23 mouse cellular contexts compared by ENCODE assay signal in the genomic region with DNA sequence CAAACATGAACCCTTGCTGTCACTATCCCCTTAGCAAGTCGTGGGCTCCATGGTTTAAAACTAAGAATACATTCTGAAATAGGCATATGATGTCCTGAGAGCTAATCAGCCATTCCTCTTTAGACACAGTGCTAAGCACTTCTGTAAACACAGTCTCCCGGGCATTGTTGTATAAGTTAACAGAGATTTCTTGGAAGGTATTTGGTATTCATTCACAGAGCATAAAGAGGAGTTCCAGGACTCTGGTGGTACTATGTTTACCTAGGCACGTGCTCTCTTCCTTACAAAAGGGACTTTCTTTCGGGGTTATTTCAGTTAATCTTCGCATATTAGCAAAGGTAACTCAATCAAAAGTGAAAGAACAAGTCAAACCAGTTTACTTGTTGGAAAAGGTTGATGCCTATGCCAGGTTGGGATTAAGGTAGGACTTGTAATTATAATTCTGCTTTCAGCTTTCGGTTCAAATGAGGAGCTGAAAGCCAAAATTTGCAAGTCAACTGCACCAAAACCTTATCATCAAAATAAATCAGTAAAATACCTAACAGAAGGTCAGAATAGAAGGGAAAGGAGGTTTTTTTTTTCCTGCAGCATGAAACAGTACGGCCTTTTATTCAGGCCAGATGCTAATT. TPM values are rescaled to one million over a fixed set of nuclear protein-coding genes. Genes with fewer than 3 reads are reported as not detected.
A peak's percentile ranks its signal among the peaks of the same experiment; 100 is the strongest.
DNase-seq lines count a peak whose midpoint lies in the region; ATAC-seq lines count a peak whose summit lies in the region.
"Had no signal": no experiment of that assay in that cellular context is flagged by ENCODE, and none has a peak within 500 bp of the region (broad histone marks: within the 10 kb centered on the region; RNA-seq: fewer than 3 reads in every experiment).

No protein-coding gene starts in this region.

- H3K4me2 ChIP-seq in midbrain, embryonic 11.5 days = no peak overlapping the region
- no peak overlapping the region for H3K4me2 ChIP-seq in embryonic facial prominence, embryonic 14.5 days (ENCODE audit: low read depth, low read length)
- no peak overlapping the region for H3K4me2 ChIP-seq in stomach, embryonic 16.5 days (ENCODE audit: low read depth, low read length)
- H3K4me2 ChIP-seq: embryonic facial prominence, embryonic 15.5 days; forebrain, embryonic 15.5 days; hindbrain, embryonic 15.5 days; liver, embryonic 13.5 days; neural tube, embryonic 15.5 days had no signal

- H3K27me3 ChIP-seq in midbrain, embryonic 11.5 days (ENCODE audit: control insufficient read depth, insufficient read depth, low read length) = no peaks in the 10 kb centered on the region; the same call in 1 of the 2 replicates
- peaks cover 24% of the 10 kb centered on the region; the same call in 1 of the 2 replicates for H3K27me3 ChIP-seq in midbrain, embryonic 10.5 days (ENCODE audit: low read depth, poor library complexity, severe bottlenecking)
- H3K27me3 ChIP-seq in embryonic facial prominence, embryonic 14.5 days (replicated peaks; ENCODE audit: control insufficient read depth, insufficient read depth, low read length) = no peaks in the 10 kb centered on the region
- no peaks in the 10 kb centered on the region for H3K27me3 ChIP-seq in stomach, embryonic 16.5 days (ENCODE audit: control insufficient read depth, insufficient read depth, low read length)
- H3K27me3 ChIP-seq: embryonic facial prominence, embryonic 15.5 days; forebrain, embryonic 15.5 days; hindbrain, embryonic 15.5 days; liver, embryonic 13.5 days; neural tube, embryonic 15.5 days had no signal

- no peak overlapping the region for H3K4me3 ChIP-seq in midbrain, embryonic 11.5 days (ENCODE audit: low read depth, low read length)
- H3K4me3 ChIP-seq in midbrain, embryonic 10.5 days = no peak overlapping the region
- no peak overlapping the region for H3K4me3 ChIP-seq in embryonic facial prominence, embryonic 14.5 days (ENCODE audit: low read depth, low read length)
- no peak overlapping the region for H3K4me3 ChIP-seq in stomach, embryonic 16.5 days (replicated peaks; ENCODE audit: low read length)
- H3K4me3 ChIP-seq: embryonic facial prominence, embryonic 15.5 days; forebrain, embryonic 15.5 days; heart, embryonic 10.5 days; hindbrain, embryonic 15.5 days; liver, embryonic 13.5 days; neural tube, embryonic 15.5 days had no signal

- H3K9ac ChIP-seq in midbrain, embryonic 11.5 days (ENCODE audit: low read length) = no peak overlapping the region
- no peak overlapping the region for H3K9ac ChIP-seq in embryonic facial prominence, embryonic 14.5 days (ENCODE audit: low read depth, low read length)
- no peak overlapping the region for H3K9ac ChIP-seq in stomach, embryonic 16.5 days (ENCODE audit: low read length)
- H3K9ac ChIP-seq: embryonic facial prominence, embryonic 15.5 days; forebrain, embryonic 15.5 days; hindbrain, embryonic 15.5 days; liver, embryonic 13.5 days; neural tube, embryonic 15.5 days had no signal

- peak; percentile 11 for DNase-seq in kidney, adult 9 months
- DNase-seq in kidney, adult 11 months = no peak
- peak; percentile 79 for DNase-seq in midbrain, embryonic 11.5 days (ENCODE audit: low spot score, missing footprints)
- DNase-seq in midbrain, embryonic 10.5 days (ENCODE audit: low spot score) = no peak
- DNase-seq in embryonic facial prominence, embryonic 14.5 days (ENCODE audit: low spot score) = peak; percentile 72
- DNase-seq in thymus, postnatal 4 days = no peak
- DNase-seq in retina, postnatal 1 day = no peak
- DNase-seq: adrenal gland, postnatal 36 days; cerebellum, adult 9-11 months; kidney, postnatal 25 days; liver, embryonic 13.5 days; lung, postnatal 10 days; spleen, adult 18-20 months; thymus, adult 18-20 months; thymus, postnatal 36 days had no signal

- H3K36me3 ChIP-seq in midbrain, embryonic 11.5 days (ENCODE audit: control insufficient read depth, insufficient read depth, low read length) = no peaks in the 10 kb centered on the region
- no peaks in the 10 kb centered on the region for H3K36me3 ChIP-seq in midbrain, embryonic 10.5 days
- no peaks in the 10 kb centered on the region for H3K36me3 ChIP-seq in embryonic facial prominence, embryonic 14.5 days (ENCODE audit: control insufficient read depth, insufficient read depth, low read length)
- H3K36me3 ChIP-seq in stomach, embryonic 16.5 days (ENCODE audit: control insufficient read depth, insufficient read depth, low read length) = no peaks in the 10 kb centered on the region
- H3K36me3 ChIP-seq: embryonic facial prominence, embryonic 15.5 days; forebrain, embryonic 15.5 days; G1E; heart, embryonic 10.5 days; hindbrain, embryonic 15.5 days; liver, embryonic 13.5 days; neural tube, embryonic 15.5 days had no signal

- 38% methylated on average over 7 of the region's 7 CpGs for WGBS in midbrain, embryonic 11.5 days
- 40% methylated on average over 7 of the region's 7 CpGs for WGBS in midbrain, embryonic 10.5 days
- WGBS in embryonic facial prominence, embryonic 14.5 days = 33% methylated on average over 7 of the region's 7 CpGs
- 35% methylated on average over 7 of the region's 7 CpGs for WGBS in stomach, embryonic 16.5 days

- no peak overlapping the region for H3K27ac ChIP-seq in midbrain, embryonic 11.5 days (ENCODE audit: low read depth, low read length)
- H3K27ac ChIP-seq in midbrain, embryonic 10.5 days (replicated peaks) = no peak overlapping the region
- no peak overlapping the region for H3K27ac ChIP-seq in embryonic facial prominence, embryonic 14.5 days (replicated peaks; ENCODE audit: low read depth, low read length)
- H3K27ac ChIP-seq in stomach, embryonic 16.5 days (ENCODE audit: low read length) = no peak overlapping the region
- H3K27ac ChIP-seq: embryonic facial prominence, embryonic 15.5 days; forebrain, embryonic 15.5 days; heart, embryonic 10.5 days; hindbrain, embryonic 15.5 days; liver, embryonic 13.5 days; neural tube, embryonic 15.5 days had no signal

- H3K9me3 ChIP-seq in midbrain, embryonic 11.5 days (ENCODE audit: control insufficient read depth, low read length) = no peaks in the 10 kb centered on the region
- H3K9me3 ChIP-seq in midbrain, embryonic 10.5 days (replicated peaks) = no peaks in the 10 kb centered on the region
- no peaks in the 10 kb centered on the region for H3K9me3 ChIP-seq in embryonic facial prominence, embryonic 14.5 days (ENCODE audit: control insufficient read depth, low read length)
- H3K9me3 ChIP-seq in stomach, embryonic 16.5 days (replicated peaks; ENCODE audit: control insufficient read depth, low read length) = no peaks in the 10 kb centered on the region
- H3K9me3 ChIP-seq: embryonic facial prominence, embryonic 15.5 days; forebrain, embryonic 15.5 days; G1E; heart, embryonic 10.5 days; hindbrain, embryonic 15.5 days; liver, embryonic 13.5 days; neural tube, embryonic 15.5 days had no signal

- ATAC-seq in midbrain, embryonic 11.5 days (ENCODE audit: low FRiP score) = peak; percentile 77
- ATAC-seq in embryonic facial prominence, embryonic 14.5 days (ENCODE audit: low read depth) = peak; percentile 83; the same call in 1 of the 2 replicates
- ATAC-seq in stomach, embryonic 16.5 days (ENCODE audit: insufficient read depth, low FRiP score) = peak; percentile 62
- ATAC-seq: forebrain, embryonic 15.5 days; Patski had no signal

- peaks cover 2% of the 10 kb centered on the region; the same call in 1 of the 2 replicates for H3K4me1 ChIP-seq in midbrain, embryonic 11.5 days (ENCODE audit: control insufficient read depth, insufficient read depth, low read length)
- peaks cover 9% of the 10 kb centered on the region for H3K4me1 ChIP-seq in midbrain, embryonic 10.5 days
- no peaks in the 10 kb centered on the region for H3K4me1 ChIP-seq in embryonic facial prominence, embryonic 14.5 days (ENCODE audit: control insufficient read depth, insufficient read depth, low read length)
- 0 out of 2 replicates have a peak, but pooled peaks cover 2% of the 10 kb centered on the region for H3K4me1 ChIP-seq in stomach, embryonic 16.5 days (ENCODE audit: control insufficient read depth, insufficient read depth, low read length)
- H3K4me1 ChIP-seq: embryonic facial prominence, embryonic 15.5 days; forebrain, embryonic 15.5 days; hindbrain, embryonic 15.5 days; liver, embryonic 13.5 days; neural tube, embryonic 15.5 days had no signal

RNA-seq across cellular contexts. Expression of gene Ism1, which starts 36.1 kb away (rescaled TPM):
- polyA plus RNA-seq in midbrain, embryonic 11.5 days (2014; fragmentation: Nextera tagmentation; extraction: Ambion mirVana) = 0.55 and 0.56 TPM in 2 replicates
- polyA plus RNA-seq in midbrain, embryonic 10.5 days (2016; fragmentation: Nextera tagmentation; extraction: Ambion mirVana) = 0.85 and 0.87 TPM in 2 replicates
- 4.5 and 4.8 TPM in 2 replicates for polyA plus RNA-seq in embryonic facial prominence, embryonic 14.5 days (2014; fragmentation: Nextera tagmentation; extraction: Ambion mirVana)
- polyA plus RNA-seq in stomach, embryonic 16.5 days (2015; fragmentation: Nextera tagmentation; extraction: Ambion mirVana) = 1.7 and 2.0 TPM in 2 replicates
- polyA plus RNA-seq: G1E; liver, embryonic 13.5 days; Patski had no signal

Comparison
In these comparisons a context has a peak if more than half of its experiments do, and no peak if none do; other contexts are left out.
1. DNase-seq: peak in kidney, adult 9 months (single experiment), midbrain, embryonic 11.5 days (single experiment) and embryonic facial prominence, embryonic 14.5 days (single experiment); none in kidney, adult 11 months (single experiment), midbrain, embryonic 10.5 days (single experiment), thymus, postnatal 4 days (single experiment) and retina, postnatal 1 day (single experiment).
2. Peak in every context shown above with its lines, with median percentiles within 50 percentile points of each other: ATAC-seq.